Mouse (Mus musculus) ES-E14 (cell line): Measurements from ENCODE around the gene Themis2. TPM values are rescaled to one million over a fixed set of nuclear protein-coding genes. Genes with fewer than 3 reads are reported as not detected.

Experiments used
- DNase-seq: peaks from one replicate; pipeline ENCODE4 v3.0.0-alpha.2; 2013; ENCODE audit warnings: low read depth, low spot score
- H3K27ac ChIP-seq: 2 replicates; pipeline ENCODE4 v1.5.1; 2012; ENCODE audit warnings: low read depth, mild to moderate bottlenecking, low read length, moderate library complexity, mixed read lengths; ENCODE audit not compliant: poor library complexity, insufficient read depth, severe bottlenecking
- H3K36me3 ChIP-seq: 2 replicates; pipeline ENCODE4 v1.6.1; 2012; ENCODE audit warnings: mild to moderate bottlenecking, low read length, moderate library complexity, mixed read lengths; ENCODE audit not compliant: control insufficient read depth, poor library complexity, insufficient read depth, severe bottlenecking
- H3K4me1 ChIP-seq, 2 experiments: fragments of 150-350 bp in 1 of 2; sonication (generic) in 1 of 2; 2 replicates each; pipeline ENCODE4 v1.6.1; 2012; ENCODE audit warnings: low read length in 2 of 2, mild to moderate bottlenecking in 1 of 2, mixed read lengths in 1 of 2; ENCODE audit not compliant: control insufficient read depth in 2 of 2, insufficient read depth in 2 of 2, poor library complexity in 1 of 2
- H3K4me3 ChIP-seq, 2 experiments: fragments of 150-350 bp in 1 of 2; sonication (generic) in 1 of 2; 2 replicates each; pipeline ENCODE4 v1.5.1; 2012; ENCODE audit warnings: low read length in 2 of 2, low read depth in 1 of 2, mild to moderate bottlenecking in 1 of 2, mixed read lengths in 1 of 2; ENCODE audit not compliant: insufficient read depth in 1 of 2, poor library complexity in 1 of 2, severe bottlenecking in 1 of 2
- H3K9ac ChIP-seq: 2 replicates; pipeline ENCODE4 v1.6.1; 2012; ENCODE audit warnings: low read depth, mild to moderate bottlenecking, low read length, mixed read lengths; ENCODE audit not compliant: poor library complexity, insufficient read depth, severe bottlenecking
- H3K9me3 ChIP-seq: fragments of 150-350 bp; sonication (generic); 2 replicates; pipeline ENCODE4 v1.6.1; 2012; ENCODE audit warnings: low read depth, mild to moderate bottlenecking, low read length; ENCODE audit not compliant: control insufficient read depth, insufficient read depth
- CHD2 ChIP-seq: IDR thresholded peaks from 2 replicates; pipeline ENCODE4 v1.6.1; 2014; ENCODE audit warnings: mild to moderate bottlenecking, low read depth, low read length, inconsistent platforms
- HCFC1 ChIP-seq: IDR thresholded peaks from 2 replicates; pipeline ENCODE4 v1.6.1; 2012; ENCODE audit warnings: low read length, inconsistent platforms, borderline replicate concordance; ENCODE audit not compliant: insufficient read depth
- MAFK ChIP-seq: IDR thresholded peaks from 2 replicates; pipeline ENCODE4 v1.6.1; 2014; ENCODE audit warnings: mild to moderate bottlenecking, low read depth, low read length, inconsistent platforms; ENCODE audit not compliant: insufficient read depth
- ZC3H11A ChIP-seq: IDR thresholded peaks from 2 replicates; pipeline ENCODE4 v1.6.1; 2012; ENCODE audit warnings: low read depth, mild to moderate bottlenecking, inconsistent platforms, low read length, borderline replicate concordance
- ZNF384 ChIP-seq: IDR thresholded peaks from 2 replicates; pipeline ENCODE4 v1.6.1; 2012; ENCODE audit warnings: low read depth, low read length, inconsistent platforms
- in situ Hi-C, 2 experiments: fragments of 600-800 bp; cut with MboI; formaldehyde crosslinking; loops; one replicate each; pipeline ENCODE4 v1.15.1; 2025; ENCODE audit warnings: low sequenced_read_pairs in 2 of 2, inconsistent platforms in 1 of 2; ENCODE audit not compliant: unreplicated experiment in 2 of 2
- total RNA-seq: library from RNA; depleted of rRNA; stranded (reverse); fragments of 300-350 nt; gene quantifications from 2 replicates; pipeline ENCODE4 v1.2.3, GENCODE M21; 2012

Gene Themis2
- total RNA-seq, 1 experiment, result 1.1 TPM

DNA sequence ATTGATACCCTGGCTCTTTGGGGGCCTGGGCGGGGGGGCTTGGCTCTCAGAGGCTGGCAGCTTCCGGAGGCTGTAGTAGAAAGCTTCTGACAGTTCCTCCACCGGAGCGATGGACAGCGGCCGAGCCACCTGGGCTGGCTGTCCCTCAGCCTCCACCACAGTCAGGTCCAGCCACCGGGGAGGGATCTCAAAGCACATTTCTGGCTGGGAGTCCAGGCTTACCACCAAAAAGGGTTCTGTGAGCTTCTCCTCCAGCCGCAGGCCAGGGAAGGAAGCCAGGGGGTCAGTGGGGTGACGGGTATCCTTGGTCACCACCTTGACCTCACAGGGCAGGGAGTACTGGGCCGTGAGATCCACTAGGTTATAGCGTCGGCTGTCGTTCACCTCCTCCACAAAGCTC lies 11.0 kb downstream of the Themis2 start:
- Histone ChIP-seq H3K4me3 (no peak overlapping the region), H3K9ac (no peak overlapping the region), H3K36me3 (peaks cover 3% of the 10 kb centered on the region; the same call in 1 of the 2 replicates), H3K9me3 (no peaks in the 10 kb centered on the region), H3K27ac (no peak overlapping the region), H3K4me1 (no peaks in the 10 kb centered on the region)
- no peak for TF ChIP-seq HCFC1
- TF ChIP-seq CHD2, result no peak
- TF ChIP-seq ZC3H11A, result no peak
- TF ChIP-seq ZNF384, result no peak
- no peak for TF ChIP-seq MAFK
- in situ Hi-C loops, result no loop called here
- no peak for DNase-seq

DNA sequence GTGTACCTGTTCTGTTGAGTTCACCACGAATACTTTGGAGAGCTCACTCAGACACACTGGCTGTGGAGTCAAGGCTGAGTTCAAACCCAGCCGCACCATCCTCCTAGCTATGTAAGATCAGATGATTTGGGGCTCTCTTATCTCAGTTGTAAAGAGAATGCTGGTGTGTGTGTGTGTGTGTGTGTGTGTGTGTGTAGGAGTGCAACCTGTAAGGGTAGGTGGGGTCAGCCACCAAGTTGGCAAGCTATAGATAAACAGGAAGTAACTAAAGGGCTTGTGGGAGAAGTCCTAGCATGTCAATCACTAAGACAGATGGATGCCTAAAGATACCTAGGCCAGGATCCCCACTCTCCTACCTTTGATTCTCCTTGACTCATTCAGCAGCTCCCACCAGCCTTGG lies 12.5 kb downstream of the Themis2 start:
- in situ Hi-C loops, result no loop called here
- H3K36me3 ChIP-seq, result peaks cover 12% of the 10 kb centered on the region

DNA sequence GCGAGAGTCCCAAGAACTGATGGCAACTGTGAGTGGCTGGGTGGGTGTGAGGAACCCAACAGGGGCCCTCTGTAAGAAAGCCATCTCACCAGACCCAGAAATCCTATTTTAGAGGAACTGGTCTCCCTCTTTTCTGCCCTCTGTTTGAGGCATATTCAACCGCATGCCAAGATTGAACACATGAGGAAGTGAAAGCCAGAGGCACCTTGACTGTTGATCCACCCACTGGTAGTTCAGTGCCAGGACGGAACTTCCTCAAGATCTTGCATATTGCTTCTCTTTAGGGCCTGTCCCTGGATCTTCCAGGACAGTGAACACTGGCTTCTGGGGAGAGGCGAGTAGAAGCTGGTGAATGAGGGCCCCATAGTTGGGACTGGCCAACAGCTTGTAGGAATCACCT lies 15.9 kb downstream of the Themis2 start:
- TF ChIP-seq ZC3H11A, result no peak
- TF ChIP-seq CHD2, result no peak
- TF ChIP-seq ZNF384, result no peak
- TF ChIP-seq MAFK, result no peak
- TF ChIP-seq HCFC1, result no peak
- in situ Hi-C loops, result no loop called here
- Histone ChIP-seq H3K36me3 (peaks cover 46% of the 10 kb centered on the region), H3K4me3 (no peak overlapping the region), H3K4me1 (no peaks in the 10 kb centered on the region), H3K9ac (no peak overlapping the region), H3K9me3 (no peaks in the 10 kb centered on the region), H3K27ac (no peak overlapping the region)
- DNase-seq, result no peak

More for the DNA sequence above, 12.5 kb downstream of the Themis2 start:
- DNase-seq, result no peak
- H3K27ac ChIP-seq, result no peak overlapping the region
- H3K9ac ChIP-seq, result no peak overlapping the region
- H3K9me3 ChIP-seq, result no peaks in the 10 kb centered on the region
- TF ChIP-seq ZC3H11A (no peak), HCFC1 (no peak), ZNF384 (no peak), MAFK (no peak), CHD2 (no peak)
- H3K4me3 ChIP-seq, result no peak overlapping the region
- H3K4me1 ChIP-seq, result no peaks in the 10 kb centered on the region

DNA sequence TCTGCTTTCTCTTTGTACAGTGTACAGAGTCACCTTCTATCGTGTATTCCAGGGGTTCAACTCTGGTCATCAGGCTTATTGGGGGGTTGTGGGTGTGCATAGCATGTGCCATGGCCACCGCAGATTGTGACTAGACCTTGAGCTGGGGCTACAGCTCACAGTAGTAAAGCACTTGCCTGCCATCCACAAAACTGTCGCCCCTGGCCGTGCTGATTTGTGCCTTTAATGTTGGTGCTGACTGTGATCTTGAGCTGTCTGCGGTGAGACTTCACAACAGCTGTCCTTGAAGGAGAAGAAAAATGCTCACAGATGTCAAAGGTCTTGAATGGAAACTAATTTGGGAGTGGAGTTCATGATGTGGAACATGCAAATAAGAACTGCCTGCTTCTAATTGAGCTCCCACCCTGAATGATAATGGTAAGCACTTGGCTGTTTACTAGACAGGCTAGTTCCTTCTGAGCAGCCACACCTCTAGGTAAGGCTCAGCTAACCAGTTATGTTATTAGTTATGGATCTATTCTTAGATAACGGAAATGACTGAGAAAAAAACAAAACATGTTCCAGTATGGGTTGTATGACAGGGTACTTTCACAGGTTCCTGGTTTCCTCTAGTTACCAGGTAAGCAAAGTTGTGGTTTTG lies 17.5 kb downstream of the Themis2 start:
- no peaks in the 10 kb centered on the region for H3K9me3 ChIP-seq
- no peak overlapping the region for H3K9ac ChIP-seq
- in situ Hi-C loops, result loop anchor here in 1 of 2 experiments (5.0 kb wide), 1 partner anchor 54 kb away; no protein-coding TSS in a partner anchor
- no peak for TF ChIP-seq CHD2
- no peak for TF ChIP-seq MAFK
- no peak for DNase-seq
- peaks cover 58% of the 10 kb centered on the region for H3K36me3 ChIP-seq
- no peak overlapping the region for H3K27ac ChIP-seq
- H3K4me1 ChIP-seq, result no peaks in the 10 kb centered on the region
- no peak overlapping the region for H3K4me3 ChIP-seq

DNA sequence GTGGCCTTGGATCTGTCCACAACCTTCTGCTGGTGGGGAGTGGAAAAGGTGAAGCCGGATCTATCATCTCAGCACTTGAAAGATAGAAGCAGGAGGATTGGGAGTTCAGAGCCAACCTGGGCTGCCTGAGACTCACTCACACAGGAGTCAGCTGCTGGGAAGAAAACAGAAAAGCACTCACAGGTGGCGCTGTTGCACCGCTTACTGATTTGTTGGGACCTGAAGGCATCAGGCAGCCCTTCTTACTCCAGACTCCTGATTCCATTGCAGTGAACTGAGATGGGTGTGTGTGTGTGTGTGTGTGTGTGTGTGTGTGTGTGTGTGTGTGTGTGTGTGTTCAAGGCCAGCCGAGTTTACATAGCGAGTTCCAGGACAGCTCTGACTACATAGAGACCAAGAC lies 19.4 kb downstream of the Themis2 start:
- DNase-seq, result peak; percentile 76
- Histone ChIP-seq H3K4me1 (no peaks in the 10 kb centered on the region), H3K4me3 (no peak overlapping the region), H3K36me3 (peaks cover 68% of the 10 kb centered on the region), H3K9ac (no peak overlapping the region), H3K9me3 (no peaks in the 10 kb centered on the region), H3K27ac (no peak overlapping the region)
- no peak for TF ChIP-seq CHD2
- in situ Hi-C loops, result loop anchor here in 1 of 2 experiments (5.0 kb wide), 1 partner anchor 56 kb away; no protein-coding TSS in a partner anchor
